Mouse (Mus musculus): Measurements from ENCODE around the gene Hsd3b1. TPM values are rescaled to one million over a fixed set of nuclear protein-coding genes. Genes with fewer than 3 reads are reported as not detected.
A peak's percentile ranks its signal among the peaks of the same experiment; 100 is the strongest.
"Not testable (repeated sequence)": the region's sequence is repeated elsewhere in the genome, so short reads cannot be mapped to it uniquely, and the experiment has no call there.

The Hsd3b1 gene
- polyA plus RNA-seq, 1 experiment from 2014 or later = 0.20 TPM

- not testable (repeated sequence) for H3K4me3 ChIP-seq (replicated peaks; ENCODE audit: low read depth, low read length); H3K4me1 ChIP-seq (replicated peaks; ENCODE audit: insufficient read depth, low read length); H3K9ac ChIP-seq (ENCODE audit: low read depth, low read length); H3K4me2 ChIP-seq (ENCODE audit: low read length); H3K27ac ChIP-seq; H3K9me3 ChIP-seq (replicated peaks; ENCODE audit: low read length); H3K27me3 ChIP-seq (ENCODE audit: insufficient read depth, low read length); H3K36me3 ChIP-seq (ENCODE audit: insufficient read depth, low read length); DNase-seq (ENCODE audit: low spot score); ATAC-seq (replicated peaks; ENCODE audit: low FRiP score, low read depth)
- WGBS = 47% methylated on average over 3 of the region's 3 CpGs
- TF ChIP-seq CTCF (IDR thresholded peaks at IDR 0.05; ENCODE audit: low read depth) = peak; percentile 51
Observed at GRCm38 (mm10) chr3:98805032-98805431, 54.6 kb downstream of the Hsd3b1 start.

Other genes starting within 250 kb of the Hsd3b1 start
- 0.37 and 0.38 TPM in 2 replicates for gene Hsd3b5, start 229.5 kb downstream of the Hsd3b1 start, polyA plus RNA-seq (2015; fragmentation: Nextera tagmentation; extraction: Ambion mirVana)
- gene Hsd3b2, start 135.3 kb downstream of the Hsd3b1 start, polyA plus RNA-seq (2015; fragmentation: Nextera tagmentation; extraction: Ambion mirVana) = 0.55 and 0.66 TPM in 2 replicates
- gene Hsd3b3, start 96.7 kb downstream of the Hsd3b1 start, polyA plus RNA-seq (2015; fragmentation: Nextera tagmentation; extraction: Ambion mirVana) = 2.3 and 2.6 TPM in 2 replicates
- gene Hsd3b6, start 45.4 kb downstream of the Hsd3b1 start, polyA plus RNA-seq (2015; fragmentation: Nextera tagmentation; extraction: Ambion mirVana) = 14.8 and 15.8 TPM in 2 replicates
- gene Hao2, start 33.4 kb upstream of the Hsd3b1 start, polyA plus RNA-seq (2015; fragmentation: Nextera tagmentation; extraction: Ambion mirVana) = 134 and 139 TPM in 2 replicates